Mouse (Mus musculus): ENCODE measurements around the gene Rybp. TPM values are rescaled to one million over a fixed set of nuclear protein-coding genes. Genes with fewer than 3 reads are reported as not detected.

Rybp gene
- polyA plus RNA-seq, 1 experiment from 2014 or later = 19.6 TPM

DNA sequence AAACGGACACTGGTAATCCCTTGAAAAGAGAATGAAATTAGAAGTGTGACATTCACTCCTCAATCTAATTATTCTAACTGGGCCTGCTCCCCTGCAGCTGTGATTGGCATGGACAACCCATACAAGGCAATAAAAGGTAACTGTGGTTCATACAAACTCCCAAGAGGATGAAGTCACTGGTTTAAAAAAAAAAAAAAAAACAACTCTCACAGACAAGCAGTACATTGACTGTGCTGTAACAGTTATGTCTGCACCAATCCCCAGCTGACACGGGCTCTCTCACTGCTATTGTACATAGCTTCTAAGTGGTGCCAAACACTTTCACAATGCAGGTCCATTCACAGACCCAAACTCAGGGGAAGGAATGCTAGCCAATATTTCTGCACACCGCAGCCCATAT lies 53.8 kb downstream of the Rybp start:
- peak; percentile 59 for ATAC-seq (ENCODE audit: low read depth)

GRCm38 (mm10) chr6:100233061-100233460 lies 54.2 kb downstream of the Rybp start:
- Histone ChIP-seq H3K9me3 (ENCODE audit: control insufficient read depth, low read length) (no peaks in the 10 kb centered on the region), H3K27me3 (ENCODE audit: control insufficient read depth, insufficient read depth, low read depth, low read length) (no peaks in the 10 kb centered on the region), H3K36me3 (ENCODE audit: control insufficient read depth, insufficient read depth, low read length) (no peaks in the 10 kb centered on the region; the same call in 1 of the 2 replicates), H3K27ac (ENCODE audit: low read length) (no peak overlapping the region), H3K4me2 (ENCODE audit: low read depth, low read length) (no peak overlapping the region), H3K4me1 (replicated peaks; ENCODE audit: control insufficient read depth, insufficient read depth, low read length) (no peaks in the 10 kb centered on the region; the same call in 1 of the 2 replicates), H3K9ac (ENCODE audit: low read length) (no peak overlapping the region), H3K4me3 (ENCODE audit: low read length) (no peak overlapping the region)
- WGBS = 55% methylated on average over 4 of the region's 4 CpGs
- no peak for ATAC-seq (ENCODE audit: low read depth)

More for the DNA sequence above, 53.8 kb downstream of the Rybp start:
- no peak overlapping the region for H3K9ac ChIP-seq (ENCODE audit: low read length)
- WGBS = 66% methylated on average over 3 of the region's 3 CpGs
- no peaks in the 10 kb centered on the region for H3K9me3 ChIP-seq (ENCODE audit: control insufficient read depth, low read length)
- H3K36me3 ChIP-seq (ENCODE audit: control insufficient read depth, insufficient read depth, low read length) = no peaks in the 10 kb centered on the region
- H3K27me3 ChIP-seq (ENCODE audit: control insufficient read depth, insufficient read depth, low read depth, low read length) = no peaks in the 10 kb centered on the region
- H3K4me1 ChIP-seq (replicated peaks; ENCODE audit: control insufficient read depth, insufficient read depth, low read length) = no peaks in the 10 kb centered on the region; the same call in 1 of the 2 replicates
- H3K27ac ChIP-seq (ENCODE audit: low read length) = no peak overlapping the region
- no peak overlapping the region for H3K4me2 ChIP-seq (ENCODE audit: low read depth, low read length)
- H3K4me3 ChIP-seq (ENCODE audit: low read length) = no peak overlapping the region

GRCm38 (mm10) chr6:100226204-100226603 lies 61.1 kb downstream of the Rybp start:
- Histone ChIP-seq H3K36me3 (ENCODE audit: control insufficient read depth, insufficient read depth, low read length) (no peaks in the 10 kb centered on the region; the same call in 1 of the 2 replicates), H3K4me3 (ENCODE audit: low read length) (no peak overlapping the region), H3K9me3 (ENCODE audit: control insufficient read depth, low read length) (no peaks in the 10 kb centered on the region), H3K4me1 (replicated peaks; ENCODE audit: control insufficient read depth, insufficient read depth, low read length) (no peaks in the 10 kb centered on the region), H3K4me2 (ENCODE audit: low read depth, low read length) (no peak overlapping the region), H3K9ac (ENCODE audit: low read length) (no peak overlapping the region), H3K27ac (ENCODE audit: low read length) (no peak overlapping the region), H3K27me3 (ENCODE audit: control insufficient read depth, insufficient read depth, low read depth, low read length) (no peaks in the 10 kb centered on the region)
- ATAC-seq (ENCODE audit: low read depth) = no peak
- 38% methylated on average over 2 of the region's 2 CpGs for WGBS

DNA sequence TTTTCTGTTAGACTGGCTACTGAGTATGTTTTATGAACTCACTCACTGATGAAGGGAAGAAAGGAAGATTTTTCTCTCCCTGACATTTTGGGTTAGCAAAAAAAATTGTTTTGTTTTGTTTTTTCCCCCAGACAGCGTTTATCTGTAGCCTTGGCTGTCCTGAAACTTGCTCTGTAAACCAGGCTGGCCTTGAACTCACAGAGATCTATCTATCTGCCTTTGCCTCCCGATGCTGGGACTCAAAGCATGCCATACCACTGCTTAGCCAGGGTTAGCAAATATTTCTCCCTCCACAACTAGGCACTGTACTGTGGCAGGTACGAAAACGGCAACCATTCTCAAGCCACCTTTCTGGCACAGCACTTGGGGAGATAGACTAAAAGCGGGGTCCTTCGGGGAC lies 63.4 kb downstream of the Rybp start:
- H3K4me2 ChIP-seq (ENCODE audit: low read depth, low read length) = no peak overlapping the region
- ATAC-seq (ENCODE audit: low read depth) = no peak
- no peak overlapping the region for H3K4me3 ChIP-seq (ENCODE audit: low read length)
- peaks cover 4% of the 10 kb centered on the region for H3K4me1 ChIP-seq (replicated peaks; ENCODE audit: control insufficient read depth, insufficient read depth, low read length)
- no peaks in the 10 kb centered on the region for H3K9me3 ChIP-seq (ENCODE audit: control insufficient read depth, low read length)
- no peaks in the 10 kb centered on the region; the same call in 1 of the 2 replicates for H3K36me3 ChIP-seq (ENCODE audit: control insufficient read depth, insufficient read depth, low read length)
- 89% methylated on average over 6 of the region's 6 CpGs for WGBS
- H3K27ac ChIP-seq (ENCODE audit: low read length) = no peak overlapping the region
- H3K9ac ChIP-seq (ENCODE audit: low read length) = no peak overlapping the region
- H3K27me3 ChIP-seq (ENCODE audit: control insufficient read depth, insufficient read depth, low read depth, low read length) = no peaks in the 10 kb centered on the region

DNA sequence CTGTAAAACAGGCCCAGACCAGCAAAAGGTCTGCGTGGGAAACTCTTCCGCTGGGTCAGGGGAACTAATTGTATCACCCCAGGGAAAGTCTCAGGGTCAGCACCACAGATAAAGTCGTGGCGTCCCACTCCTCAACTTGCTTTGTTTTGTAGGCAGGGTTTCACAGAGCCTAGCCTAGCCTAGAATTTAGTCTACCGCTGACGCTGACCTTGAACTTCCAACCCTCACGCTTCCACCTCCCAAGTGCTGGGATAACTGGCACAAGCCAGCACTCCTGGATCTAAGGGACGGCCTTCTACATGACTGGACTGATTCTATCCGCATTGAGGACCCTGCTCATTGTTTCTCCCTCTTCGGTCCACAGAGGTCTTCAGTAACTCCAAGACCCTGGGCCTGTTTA lies 63.9 kb downstream of the Rybp start:
- Histone ChIP-seq H3K9ac (ENCODE audit: low read length) (no peak overlapping the region), H3K36me3 (ENCODE audit: control insufficient read depth, insufficient read depth, low read length) (no peaks in the 10 kb centered on the region; the same call in 1 of the 2 replicates), H3K4me1 (replicated peaks; ENCODE audit: control insufficient read depth, insufficient read depth, low read length) (peaks cover 9% of the 10 kb centered on the region), H3K27ac (ENCODE audit: low read length) (no peak overlapping the region), H3K9me3 (ENCODE audit: control insufficient read depth, low read length) (no peaks in the 10 kb centered on the region), H3K4me2 (ENCODE audit: low read depth, low read length) (no peak overlapping the region), H3K4me3 (ENCODE audit: low read length) (no peak overlapping the region), H3K27me3 (ENCODE audit: control insufficient read depth, insufficient read depth, low read depth, low read length) (no peaks in the 10 kb centered on the region)
- no peak for ATAC-seq (ENCODE audit: low read depth)
- 87% methylated on average over 10 of the region's 10 CpGs for WGBS

DNA sequence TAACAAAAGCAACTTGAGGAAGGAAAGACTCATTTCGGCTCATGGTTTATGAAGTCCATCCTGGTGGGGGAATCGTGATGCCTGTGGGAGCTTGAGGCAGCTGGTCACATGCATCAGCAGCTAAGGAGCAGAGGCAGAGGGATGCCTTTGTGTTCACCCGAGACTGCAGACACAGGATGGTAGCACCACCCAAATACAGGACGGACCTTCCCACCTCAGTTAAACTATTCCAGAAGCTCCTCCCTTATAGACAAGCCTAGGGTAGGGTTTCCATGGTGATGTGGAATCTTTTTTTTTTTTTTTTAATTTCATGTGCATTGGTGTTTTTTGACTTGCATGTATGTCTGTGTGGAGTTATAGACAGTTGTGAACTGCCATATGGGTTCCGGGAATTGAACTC lies 64.4 kb downstream of the Rybp start:
- no peak for ATAC-seq (ENCODE audit: low read depth)
- Histone ChIP-seq H3K36me3 (ENCODE audit: control insufficient read depth, insufficient read depth, low read length) (no peaks in the 10 kb centered on the region; the same call in 1 of the 2 replicates), H3K4me3 (ENCODE audit: low read length) (no peak overlapping the region), H3K4me2 (ENCODE audit: low read depth, low read length) (no peak overlapping the region), H3K9ac (ENCODE audit: low read length) (no peak overlapping the region), H3K27ac (ENCODE audit: low read length) (no peak overlapping the region), H3K27me3 (ENCODE audit: control insufficient read depth, insufficient read depth, low read depth, low read length) (no peaks in the 10 kb centered on the region), H3K4me1 (replicated peaks; ENCODE audit: control insufficient read depth, insufficient read depth, low read length) (peaks cover 11% of the 10 kb centered on the region), H3K9me3 (ENCODE audit: control insufficient read depth, low read length) (no peaks in the 10 kb centered on the region)
- 72% methylated on average over 5 of the region's 5 CpGs for WGBS

DNA sequence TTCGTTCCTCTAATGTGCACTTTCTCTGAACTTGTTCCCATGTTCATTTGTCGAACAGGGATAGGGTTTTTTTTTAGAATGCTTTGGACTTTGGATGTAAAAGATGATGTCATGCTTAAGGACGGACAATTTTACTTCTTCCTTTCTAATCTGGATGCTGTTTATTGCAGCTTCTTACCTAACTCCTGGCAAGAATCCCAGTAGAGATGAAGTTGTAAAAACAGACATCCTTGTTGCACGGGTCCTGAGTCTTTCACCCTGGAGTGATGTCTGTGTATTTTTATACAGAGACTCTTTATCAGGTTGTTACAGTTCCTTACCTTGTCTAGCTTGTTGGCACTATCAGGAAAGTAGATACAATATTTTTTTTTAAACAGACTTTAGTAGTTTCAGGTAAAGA lies 65.5 kb downstream of the Rybp start:
- no peaks in the 10 kb centered on the region for H3K27me3 ChIP-seq (ENCODE audit: control insufficient read depth, insufficient read depth, low read depth, low read length)
- no peak overlapping the region for H3K27ac ChIP-seq (ENCODE audit: low read length)
- ATAC-seq (ENCODE audit: low read depth) = no peak

DNA sequence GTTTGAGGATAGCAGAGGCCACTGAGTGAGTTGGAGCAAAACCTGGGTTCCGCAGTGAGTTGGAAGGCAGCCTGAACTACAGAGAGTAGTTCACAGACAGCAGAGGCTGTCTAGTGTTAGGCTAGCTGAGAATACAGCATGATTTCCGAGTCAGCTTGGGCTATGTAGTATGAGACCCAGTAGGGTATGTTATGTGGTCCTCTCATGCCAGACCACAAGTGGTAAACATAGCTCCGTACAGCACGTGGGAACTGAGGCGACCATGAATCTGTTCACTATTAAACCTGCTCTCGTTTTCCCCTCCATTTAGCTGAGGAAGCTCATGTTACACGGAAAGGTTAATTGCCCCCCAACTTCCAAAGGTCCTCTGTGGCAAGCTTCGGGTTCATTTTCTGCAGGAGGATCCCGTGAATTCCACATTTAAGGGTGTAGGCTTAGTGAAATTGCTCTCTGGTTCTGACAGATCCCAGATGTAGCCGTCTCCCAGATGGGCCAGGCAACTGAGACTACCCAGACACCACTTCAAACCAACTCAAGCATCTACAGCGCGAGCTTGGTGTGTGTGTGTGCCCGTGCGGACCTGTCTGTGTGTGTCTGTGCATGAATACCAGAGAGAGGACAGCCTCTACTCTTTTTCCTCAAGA lies 66.2 kb downstream of the Rybp start:
- H3K27me3 ChIP-seq (ENCODE audit: control insufficient read depth, insufficient read depth, low read depth, low read length) = no peaks in the 10 kb centered on the region
- H3K9me3 ChIP-seq (ENCODE audit: control insufficient read depth, low read length) = no peaks in the 10 kb centered on the region
- H3K4me2 ChIP-seq (ENCODE audit: low read depth, low read length) = no peak overlapping the region
- H3K27ac ChIP-seq (ENCODE audit: low read length) = no peak overlapping the region
- H3K4me1 ChIP-seq (replicated peaks; ENCODE audit: control insufficient read depth, insufficient read depth, low read length) = peaks cover 13% of the 10 kb centered on the region
- no peak for ATAC-seq (ENCODE audit: low read depth)
- WGBS = 64% methylated on average over 14 of the region's 14 CpGs
- no peak overlapping the region for H3K9ac ChIP-seq (ENCODE audit: low read length)
- no peak overlapping the region for H3K4me3 ChIP-seq (ENCODE audit: low read length)
- H3K36me3 ChIP-seq (ENCODE audit: control insufficient read depth, insufficient read depth, low read length) = no peaks in the 10 kb centered on the region

More for the DNA sequence above, 65.5 kb downstream of the Rybp start:
- Histone ChIP-seq H3K4me1 (replicated peaks; ENCODE audit: control insufficient read depth, insufficient read depth, low read length) (peaks cover 11% of the 10 kb centered on the region), H3K4me2 (ENCODE audit: low read depth, low read length) (no peak overlapping the region), H3K36me3 (ENCODE audit: control insufficient read depth, insufficient read depth, low read length) (no peaks in the 10 kb centered on the region), H3K9me3 (ENCODE audit: control insufficient read depth, low read length) (no peaks in the 10 kb centered on the region), H3K4me3 (ENCODE audit: low read length) (no peak overlapping the region), H3K9ac (ENCODE audit: low read length) (no peak overlapping the region)
- 43% methylated on average over 4 of the region's 4 CpGs for WGBS

DNA sequence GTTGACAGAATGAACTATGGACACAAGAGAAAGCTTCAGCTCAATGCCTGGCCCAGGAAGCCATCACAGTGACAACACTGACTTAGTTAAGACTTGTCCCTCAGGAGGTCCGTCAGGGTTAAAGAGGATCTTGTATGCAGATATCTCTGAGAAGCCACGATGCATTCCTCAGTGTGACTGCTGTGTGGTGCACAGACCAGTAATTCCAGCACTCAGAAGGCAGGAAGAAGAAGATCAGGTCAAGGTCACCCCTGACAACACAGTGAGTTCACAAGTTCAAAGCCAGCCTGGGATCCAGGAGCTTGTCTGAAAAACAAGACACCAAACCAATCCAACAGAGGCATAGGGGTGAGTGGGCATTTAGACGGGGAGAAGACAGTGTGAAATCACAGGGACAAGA lies 67.3 kb downstream of the Rybp start:
- H3K9me3 ChIP-seq (ENCODE audit: control insufficient read depth, low read length) = no peaks in the 10 kb centered on the region
- 65% methylated on average over 3 of the region's 3 CpGs for WGBS
- ATAC-seq (ENCODE audit: low read depth) = no peak
- H3K27ac ChIP-seq (ENCODE audit: low read length) = no peak overlapping the region
- no peak overlapping the region for H3K4me2 ChIP-seq (ENCODE audit: low read depth, low read length)
- no peaks in the 10 kb centered on the region for H3K36me3 ChIP-seq (ENCODE audit: control insufficient read depth, insufficient read depth, low read length)
- peaks cover 22% of the 10 kb centered on the region for H3K4me1 ChIP-seq (replicated peaks; ENCODE audit: control insufficient read depth, insufficient read depth, low read length)
- no peak overlapping the region for H3K9ac ChIP-seq (ENCODE audit: low read length)
- no peaks in the 10 kb centered on the region for H3K27me3 ChIP-seq (ENCODE audit: control insufficient read depth, insufficient read depth, low read depth, low read length)
- H3K4me3 ChIP-seq (ENCODE audit: low read length) = no peak overlapping the region

Measured in lung, embryonic 16.5 days (tissue).